ENCODE assay signal across 16 mouse cellular contexts in genomic region chr4:53537101-53537500, GRCm38 (mm10).
"Had no signal": no experiment of that assay in that cellular context is flagged by ENCODE, and none has a peak within 500 bp of the region (broad histone marks: within the 10 kb centered on the region; RNA-seq: fewer than 3 reads in every experiment).

No protein-coding gene starts in this region.

- DNase-seq: retina, postnatal 1 day; right cerebral cortex, adult 18-20 months; right cerebral cortex, postnatal 14 days; right cerebral cortex, postnatal 25 days; right cerebral cortex, postnatal 4 days; spleen, adult 18-20 months; thymus, adult 18-20 months; thymus, adult 2 months; thymus, postnatal 14 days; thymus, postnatal 25 days; thymus, postnatal 36 days; thymus, postnatal 4 days had no signal

- H3K36me3 ChIP-seq: neural tube, embryonic 13.5 days; neural tube, embryonic 15.5 days; stomach, embryonic 15.5 days had no signal

- H3K4me1 ChIP-seq: neural tube, embryonic 13.5 days; neural tube, embryonic 15.5 days; stomach, embryonic 15.5 days had no signal

- H3K9me3 ChIP-seq: neural tube, embryonic 13.5 days; neural tube, embryonic 15.5 days; stomach, embryonic 15.5 days had no signal

- H3K4me2 ChIP-seq: neural tube, embryonic 13.5 days; neural tube, embryonic 15.5 days; stomach, embryonic 15.5 days had no signal

- H3K9ac ChIP-seq: neural tube, embryonic 13.5 days; neural tube, embryonic 15.5 days; stomach, embryonic 15.5 days had no signal

- H3K27me3 ChIP-seq: neural tube, embryonic 13.5 days; neural tube, embryonic 15.5 days; stomach, embryonic 15.5 days had no signal

- H3K4me3 ChIP-seq: neural tube, embryonic 13.5 days; neural tube, embryonic 15.5 days; stomach, embryonic 15.5 days had no signal

- H3K27ac ChIP-seq: neural tube, embryonic 13.5 days; neural tube, embryonic 15.5 days; stomach, embryonic 15.5 days; stomach, postnatal 0 days had no signal
